Mouse (Mus musculus): ENCODE data around the gene Mill2. TPM values are rescaled to one million over a fixed set of nuclear protein-coding genes. Genes with fewer than 3 reads are reported as not detected.

The Mill2 gene
- polyA plus RNA-seq, 1 experiment from 2014 or later, result 0.38 TPM

DNA sequence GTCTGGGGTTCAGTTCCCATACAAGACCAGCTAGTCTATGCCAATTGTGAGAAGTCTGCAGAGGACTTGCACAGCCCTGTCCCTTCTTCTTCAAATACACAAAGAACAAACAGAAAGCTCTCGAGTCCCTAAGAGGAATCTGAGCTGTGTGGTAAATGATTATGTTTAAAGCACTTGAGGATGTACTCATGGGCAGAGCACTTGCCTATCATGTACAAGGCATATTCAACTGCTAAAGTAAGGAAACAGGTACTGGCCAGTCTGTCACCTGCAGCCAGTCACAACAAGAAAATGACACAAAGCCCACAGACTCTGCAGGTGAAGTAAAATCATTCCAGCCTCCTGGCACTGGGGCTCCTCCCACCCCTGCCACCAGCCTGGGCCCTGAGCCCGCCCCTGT lies 60.7 kb downstream of the Mill2 start:
- no peak overlapping the region for H3K4me2 ChIP-seq
- no peak overlapping the region for H3K4me3 ChIP-seq
- no peaks in the 10 kb centered on the region for H3K4me1 ChIP-seq
- peaks cover 69% of the 10 kb centered on the region for H3K36me3 ChIP-seq
- H3K27me3 ChIP-seq, result no peaks in the 10 kb centered on the region
- no peak overlapping the region for H3K9ac ChIP-seq
- no peak overlapping the region for H3K27ac ChIP-seq
- WGBS, result 93% methylated on average over 2 of the region's 2 CpGs
- ATAC-seq (ENCODE audit: insufficient number of reproducible peaks, insufficient read depth, low FRiP score, low TSS enrichment, low read depth), result no peak
- no peaks in the 10 kb centered on the region for H3K9me3 ChIP-seq

DNA sequence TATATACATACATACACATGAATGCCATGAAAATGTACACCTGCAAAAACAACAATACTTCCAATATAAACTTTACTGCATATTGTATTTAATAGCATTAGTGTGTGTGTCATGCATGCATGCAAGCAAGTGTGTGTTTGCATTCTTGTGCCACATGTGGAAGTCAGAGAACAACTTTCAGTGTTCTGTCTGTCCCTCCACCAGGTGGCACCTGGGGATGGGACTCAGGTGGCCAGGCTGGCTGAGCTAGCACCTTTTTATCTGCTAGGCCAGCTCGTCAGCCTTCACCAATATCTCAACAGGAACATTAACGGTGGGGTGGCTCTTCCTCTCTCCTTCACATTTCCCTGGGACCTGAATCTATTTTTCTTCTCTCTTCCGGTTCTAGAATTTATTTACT lies 62.7 kb downstream of the Mill2 start:
- no peak overlapping the region for H3K9ac ChIP-seq
- no peaks in the 10 kb centered on the region for H3K9me3 ChIP-seq
- no peak overlapping the region for H3K27ac ChIP-seq
- WGBS, result 77% methylated on average over 3 of the region's 3 CpGs
- H3K36me3 ChIP-seq, result peaks cover 61% of the 10 kb centered on the region
- no peaks in the 10 kb centered on the region for H3K4me1 ChIP-seq
- no peak for ATAC-seq (ENCODE audit: insufficient number of reproducible peaks, insufficient read depth, low FRiP score, low TSS enrichment, low read depth)
- H3K4me2 ChIP-seq, result no peak overlapping the region
- H3K4me3 ChIP-seq, result no peak overlapping the region
- H3K27me3 ChIP-seq, result no peaks in the 10 kb centered on the region

DNA sequence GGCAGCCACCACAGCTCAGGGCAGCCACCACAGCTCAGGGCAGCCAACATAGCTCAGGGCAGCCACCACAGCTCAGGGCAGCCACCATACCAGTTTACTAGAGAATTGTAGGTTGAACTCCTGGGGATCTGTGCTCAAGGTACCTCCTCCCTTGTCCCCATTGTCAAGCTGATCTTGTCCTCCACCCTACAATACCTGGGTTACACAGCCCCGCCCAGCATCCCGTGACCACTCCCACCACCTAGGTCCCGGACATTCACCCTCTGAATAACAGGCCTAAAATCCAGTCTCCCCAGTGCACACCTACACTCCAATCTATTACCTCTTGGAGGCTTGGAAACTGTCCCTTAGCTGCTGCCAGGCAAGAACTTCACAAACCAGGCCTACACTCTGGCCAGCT lies 65.2 kb downstream of the Mill2 start:
- peaks cover 18% of the 10 kb centered on the region for H3K4me1 ChIP-seq
- no peak overlapping the region for H3K9ac ChIP-seq
- no peak for ATAC-seq (ENCODE audit: insufficient number of reproducible peaks, insufficient read depth, low FRiP score, low TSS enrichment, low read depth)
- H3K9me3 ChIP-seq, result no peaks in the 10 kb centered on the region
- 69% methylated on average over 3 of the region's 3 CpGs for WGBS
- H3K4me3 ChIP-seq, result no peak overlapping the region
- no peak overlapping the region for H3K4me2 ChIP-seq
- no peaks in the 10 kb centered on the region for H3K27me3 ChIP-seq
- H3K27ac ChIP-seq, result no peak overlapping the region
- peaks cover 38% of the 10 kb centered on the region for H3K36me3 ChIP-seq

DNA sequence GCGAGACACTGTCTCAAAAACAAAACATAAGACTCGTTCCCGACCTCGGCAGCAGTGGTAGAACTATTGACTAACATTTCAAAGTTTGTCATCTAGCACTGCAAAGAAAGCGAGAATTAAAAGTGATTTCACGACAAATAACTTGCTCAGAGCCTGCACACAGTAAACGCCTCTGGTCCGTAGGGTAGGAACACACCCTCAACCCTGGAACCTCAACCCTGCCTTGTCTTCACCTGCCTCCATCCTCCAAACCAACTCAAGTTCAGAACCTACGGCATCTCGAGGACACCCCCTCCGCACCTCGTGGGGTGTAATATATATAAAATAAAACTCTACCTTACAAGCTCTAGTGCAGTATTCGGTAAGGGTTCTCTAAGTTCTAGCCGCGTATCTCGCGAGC lies 70.0 kb downstream of the Mill2 start:
- peak overlapping the region; percentile 77 for H3K4me3 ChIP-seq
- peak overlapping the region; percentile 79 for H3K9ac ChIP-seq
- H3K27ac ChIP-seq, result no peak overlapping the region
- WGBS, result 6% methylated on average over 17 of the region's 17 CpGs
- ATAC-seq (ENCODE audit: insufficient number of reproducible peaks, insufficient read depth, low FRiP score, low TSS enrichment, low read depth), result no peak
- no peaks in the 10 kb centered on the region for H3K36me3 ChIP-seq
- no peaks in the 10 kb centered on the region for H3K9me3 ChIP-seq
- peaks cover 24% of the 10 kb centered on the region for H3K4me1 ChIP-seq
- H3K27me3 ChIP-seq, result no peaks in the 10 kb centered on the region
- peak overlapping the region; percentile 74 for H3K4me2 ChIP-seq

DNA sequence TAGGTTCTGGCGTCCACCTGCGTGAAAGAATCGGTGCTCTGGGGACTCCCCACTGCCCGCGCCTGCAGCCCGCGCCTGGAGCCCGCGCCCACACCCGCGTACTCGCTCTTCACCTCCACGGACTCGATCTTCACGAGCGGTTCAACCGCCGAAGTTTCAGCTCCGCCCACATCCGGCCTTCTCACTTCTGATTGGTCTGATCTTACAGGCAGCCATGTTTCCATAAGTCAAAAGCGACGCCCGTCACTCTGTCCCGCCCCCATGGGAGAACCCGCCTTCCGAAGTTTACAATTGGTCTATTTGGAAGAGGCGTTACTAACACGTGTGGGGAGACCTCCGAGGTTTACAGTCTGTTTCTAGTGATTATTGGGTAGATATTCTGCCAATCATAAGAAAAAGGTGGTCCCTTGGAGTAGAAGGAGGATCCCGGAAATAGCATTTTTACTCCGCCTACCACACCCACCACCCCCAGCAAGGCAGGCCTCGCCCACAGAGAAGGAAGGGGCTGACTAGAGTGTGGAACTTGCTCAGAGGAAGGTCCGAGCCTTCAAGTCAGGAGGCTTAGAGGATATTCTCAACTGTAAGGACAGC lies 70.6 kb downstream of the Mill2 start, which contains the start of gene Ccdc61:
TSS of gene Ccdc61 (minus strand) at position 175 of the 591 bp plus-strand sequence.
- Histone ChIP-seq H3K27me3 (no peaks in the 10 kb centered on the region), H3K36me3 (no peaks in the 10 kb centered on the region), H3K27ac (no peak within 1 kb of the TSS), H3K4me2 (peak within 1 kb of the TSS; percentile 74), H3K4me1 (peaks cover 24% of the 10 kb centered on the region), H3K9ac (peak within 1 kb of the TSS; percentile 79), H3K4me3 (peak within 1 kb of the TSS; percentile 77), H3K9me3 (no peaks in the 10 kb centered on the region)
- ATAC-seq (ENCODE audit: insufficient number of reproducible peaks, insufficient read depth, low FRiP score, low TSS enrichment, low read depth), result peak; percentile 98
- WGBS, result under 1% methylated on average over 33 of the region's 33 CpGs

Other genes with a start within 250 kb of the Mill2 start
- not detected in 2 replicates for gene Psg23, start 223.5 kb upstream of the Mill2 start, polyA plus RNA-seq (2015; fragmentation: Nextera tagmentation; extraction: Ambion mirVana)
- not detected in 2 replicates for gene Psg21, start 183.2 kb upstream of the Mill2 start, polyA plus RNA-seq (2015; fragmentation: Nextera tagmentation; extraction: Ambion mirVana)
- not detected in 2 replicates for gene Psg20, start 153.8 kb upstream of the Mill2 start, polyA plus RNA-seq (2015; fragmentation: Nextera tagmentation; extraction: Ambion mirVana)
- gene Psg22, start 121.9 kb upstream of the Mill2 start, polyA plus RNA-seq (2015; fragmentation: Nextera tagmentation; extraction: Ambion mirVana), result not detected in 2 replicates
- gene Psg19, start 41.4 kb upstream of the Mill2 start, polyA plus RNA-seq (2015; fragmentation: Nextera tagmentation; extraction: Ambion mirVana), result not detected in 2 replicates
- gene Psg17, start 18.4 kb upstream of the Mill2 start, polyA plus RNA-seq (2015; fragmentation: Nextera tagmentation; extraction: Ambion mirVana), result not detected in 2 replicates
- 0.76 and 2.9 TPM in 2 replicates for gene Pglyrp1, start 31.4 kb downstream of the Mill2 start, polyA plus RNA-seq (2015; fragmentation: Nextera tagmentation; extraction: Ambion mirVana)
- 26.3 and 35.6 TPM in 2 replicates for gene Ccdc61, start 70.4 kb downstream of the Mill2 start, polyA plus RNA-seq (2015; fragmentation: Nextera tagmentation; extraction: Ambion mirVana)
- gene Nova2, start 85.9 kb downstream of the Mill2 start, polyA plus RNA-seq (2015; fragmentation: Nextera tagmentation; extraction: Ambion mirVana), result 0.62 and 0.65 TPM in 2 replicates
- gene Nanos2, start 147.4 kb downstream of the Mill2 start, polyA plus RNA-seq (2015; fragmentation: Nextera tagmentation; extraction: Ambion mirVana), result not detected in 2 replicates
- gene Mypop, start 151.3 kb downstream of the Mill2 start, polyA plus RNA-seq (2015; fragmentation: Nextera tagmentation; extraction: Ambion mirVana), result 6.0 and 6.7 TPM in 2 replicates
- gene Irf2bp1, start 164.1 kb downstream of the Mill2 start, polyA plus RNA-seq (2015; fragmentation: Nextera tagmentation; extraction: Ambion mirVana), result 30.1 and 33.2 TPM in 2 replicates
- 0.62 and 1.8 TPM in 2 replicates for gene Foxa3, start 183.6 kb downstream of the Mill2 start, polyA plus RNA-seq (2015; fragmentation: Nextera tagmentation; extraction: Ambion mirVana)
- gene Sympk, start 184.4 kb downstream of the Mill2 start, polyA plus RNA-seq (2015; fragmentation: Nextera tagmentation; extraction: Ambion mirVana), result 36.0 and 43.2 TPM in 2 replicates
- not detected in 2 replicates for gene Rsph6a, start 214.7 kb downstream of the Mill2 start, polyA plus RNA-seq (2015; fragmentation: Nextera tagmentation; extraction: Ambion mirVana)
- 16.4 and 17.6 TPM in 2 replicates for gene Dmwd, start 236.3 kb downstream of the Mill2 start, polyA plus RNA-seq (2015; fragmentation: Nextera tagmentation; extraction: Ambion mirVana)
- 13.1 and 16.8 TPM in 2 replicates for gene Dmpk, start 243.9 kb downstream of the Mill2 start, polyA plus RNA-seq (2015; fragmentation: Nextera tagmentation; extraction: Ambion mirVana)